Mouse (Mus musculus) retina, adult 2 months (tissue): Measurements from ENCODE around the gene Tesk2.
A peak's percentile ranks its signal among the peaks of the same experiment; 100 is the strongest.
"Not testable (repeated sequence)": the region's sequence is repeated elsewhere in the genome, so short reads cannot be mapped to it uniquely, and the experiment has no call there.

ENCODE experiments used
- DNase-seq: peaks from one replicate; pipeline ENCODE4 v3.0.0-alpha.2; 2012; ENCODE audit warnings: low read depth, low spot score

The Tesk2 gene

DNA sequence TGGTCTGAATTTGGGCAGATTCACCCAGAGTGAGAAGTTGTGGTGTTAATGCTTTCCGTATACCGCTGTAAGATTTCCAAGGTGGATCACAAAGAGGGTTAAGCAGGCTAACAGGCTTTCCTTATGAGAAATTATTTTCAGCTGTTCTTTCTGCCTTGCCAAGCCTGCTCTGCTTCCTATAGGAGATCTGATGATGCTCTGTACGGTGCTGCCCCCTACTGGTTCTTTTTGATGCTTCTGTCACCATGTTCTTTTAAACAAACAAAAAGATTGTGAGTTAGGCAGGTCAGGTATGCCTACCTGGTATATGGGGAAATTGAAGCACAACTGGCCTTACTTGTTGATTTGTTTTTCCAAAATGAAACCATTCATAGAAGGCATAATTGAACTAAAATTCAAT is 68.2 kb downstream of the Tesk2 start:
- DNase-seq, result peak; percentile 68

DNA sequence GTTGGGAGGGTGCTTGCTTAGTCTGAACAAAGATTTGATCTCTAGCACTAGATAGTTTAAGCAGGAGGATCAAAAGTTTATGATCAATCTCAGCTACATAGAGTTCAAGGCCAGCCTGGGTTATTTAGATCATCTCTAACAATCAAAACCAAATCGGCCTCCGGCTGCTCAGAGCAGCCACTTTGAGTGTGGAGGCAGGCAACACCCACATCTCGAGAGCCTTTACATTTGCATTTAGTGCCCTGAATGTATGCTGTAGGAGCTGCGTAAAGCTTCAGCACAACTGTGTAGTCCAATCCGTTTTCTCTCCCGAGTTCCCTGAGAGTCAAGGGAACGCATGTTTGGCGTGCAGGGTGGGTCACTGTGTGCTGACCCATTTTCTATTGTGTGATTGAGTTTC is 71.7 kb downstream of the Tesk2 start:
- DNase-seq, result no peak

DNA sequence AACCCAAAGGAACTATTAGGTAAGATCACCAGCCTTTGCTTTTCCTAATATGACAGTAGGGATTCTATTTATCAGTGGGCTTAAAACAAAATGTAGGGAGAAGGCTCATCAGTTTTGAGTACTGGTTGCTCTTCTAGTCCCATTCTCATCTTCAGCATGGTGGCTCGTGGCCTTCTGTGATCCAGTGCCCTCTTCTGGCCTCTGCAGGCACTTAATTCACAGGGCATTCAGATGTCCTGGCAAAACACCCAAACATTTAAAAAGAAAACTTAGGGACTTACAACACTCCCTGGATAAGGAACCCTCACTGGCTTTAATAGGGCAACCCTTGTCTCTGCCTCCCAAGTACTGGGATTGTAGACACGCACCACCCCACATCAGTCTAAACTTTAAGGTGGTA is 73.5 kb downstream of the Tesk2 start:
- no peak for DNase-seq

DNA sequence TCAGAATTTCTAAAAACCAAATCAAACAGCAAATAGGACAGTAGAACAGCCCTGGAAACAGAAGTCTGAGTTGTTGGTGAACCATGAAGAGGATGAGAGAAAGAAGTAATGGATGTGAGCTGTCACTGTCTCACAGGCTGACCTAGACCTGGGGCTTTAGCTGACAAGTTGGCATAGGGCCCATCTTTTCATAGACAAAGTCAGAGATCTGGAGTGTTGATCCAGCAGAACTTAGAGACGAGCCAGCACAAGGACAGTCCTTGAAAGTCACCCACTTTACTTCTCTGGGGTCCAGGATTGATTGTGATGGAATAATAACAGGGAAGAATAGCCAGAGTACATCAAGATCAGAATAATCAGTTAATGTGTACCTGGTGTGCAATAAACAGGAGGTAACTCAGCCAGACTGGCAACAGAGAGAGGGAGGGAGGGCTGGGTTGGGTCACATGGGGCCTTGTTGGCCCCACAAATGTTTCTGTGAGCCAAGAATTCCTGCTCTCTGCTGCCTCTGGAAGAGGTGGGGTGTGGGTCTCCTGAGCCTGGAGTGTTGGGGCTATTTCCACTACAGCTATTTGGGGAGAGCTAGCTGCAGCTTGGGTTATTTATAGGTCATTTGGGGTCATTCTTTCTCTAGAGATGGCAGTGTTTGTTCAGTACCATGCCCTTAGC is 75.8 kb downstream of the Tesk2 start:
- DNase-seq, result no peak

DNA sequence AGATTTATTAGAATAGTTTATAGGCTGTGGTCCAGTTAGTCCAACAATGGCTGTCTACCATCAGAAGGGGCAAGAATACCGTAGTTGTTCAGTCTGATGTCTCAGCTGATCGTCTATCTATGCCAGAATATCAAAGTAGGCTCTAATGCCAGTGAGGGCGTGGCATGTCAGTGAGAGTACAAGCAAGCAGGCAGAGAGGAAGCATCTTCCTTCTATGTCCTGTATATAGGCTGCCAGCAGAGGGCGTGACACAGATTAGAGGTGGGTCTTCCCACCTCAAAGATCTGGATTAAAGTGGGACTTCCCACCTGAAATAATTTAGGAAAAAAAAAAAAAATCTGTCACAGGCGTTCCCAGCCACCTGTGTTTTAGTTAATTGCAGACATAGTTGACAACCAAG is 79.2 kb downstream of the Tesk2 start:
- no peak for DNase-seq

DNA sequence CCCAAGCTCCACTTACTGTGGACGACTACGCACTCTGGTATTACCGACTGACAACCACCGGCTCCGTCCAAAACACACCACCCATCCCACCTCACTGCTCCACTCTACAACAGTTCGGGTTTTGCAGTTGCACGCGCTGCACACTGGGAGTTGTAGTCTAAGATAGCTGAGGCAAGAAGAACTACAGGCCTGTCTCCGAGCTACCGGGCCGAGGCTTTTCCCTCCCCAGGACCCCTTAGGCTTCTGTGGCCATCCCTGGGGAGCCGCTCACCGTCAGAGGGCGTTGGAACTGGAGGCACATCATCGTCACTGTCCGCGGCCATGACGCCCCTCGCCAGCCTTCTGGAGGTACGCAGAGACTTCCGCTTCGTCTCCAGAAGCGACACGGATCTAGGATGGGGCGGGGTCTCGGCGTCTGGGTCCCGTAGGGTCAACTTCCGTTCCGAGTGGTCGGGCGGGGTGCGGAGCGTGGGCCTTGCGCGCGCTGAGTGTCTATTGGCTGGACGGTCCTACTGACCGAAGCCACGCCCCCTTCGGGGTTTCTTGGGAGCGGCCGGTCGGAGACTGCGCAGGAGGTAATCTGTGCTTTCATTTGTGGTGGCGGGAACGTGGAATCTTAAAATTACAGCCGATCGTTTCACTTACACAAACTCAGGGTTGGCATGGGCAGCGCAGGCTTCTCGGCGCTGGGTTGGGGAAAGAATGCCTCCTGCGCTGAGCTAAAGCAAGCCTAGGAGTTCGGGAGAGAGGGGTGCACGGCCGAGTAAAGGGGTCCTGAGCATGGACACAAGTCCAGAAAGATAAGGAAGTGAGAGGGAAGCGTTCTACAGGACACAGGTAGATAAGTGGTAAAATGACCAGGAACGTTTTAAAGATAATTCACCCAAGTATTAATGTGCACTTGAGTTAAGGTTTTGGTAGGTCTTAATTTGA is 86.7 kb downstream of the Tesk2 start, which contains the start of the genes Toe1 and Mutyh:
Toe1 (minus strand) TSS at position 444 of the 933 bp plus-strand sequence.
Mutyh (plus strand) TSS at position 527 of the 933 bp plus-strand sequence.
- DNase-seq, result peak; percentile 84

DNA sequence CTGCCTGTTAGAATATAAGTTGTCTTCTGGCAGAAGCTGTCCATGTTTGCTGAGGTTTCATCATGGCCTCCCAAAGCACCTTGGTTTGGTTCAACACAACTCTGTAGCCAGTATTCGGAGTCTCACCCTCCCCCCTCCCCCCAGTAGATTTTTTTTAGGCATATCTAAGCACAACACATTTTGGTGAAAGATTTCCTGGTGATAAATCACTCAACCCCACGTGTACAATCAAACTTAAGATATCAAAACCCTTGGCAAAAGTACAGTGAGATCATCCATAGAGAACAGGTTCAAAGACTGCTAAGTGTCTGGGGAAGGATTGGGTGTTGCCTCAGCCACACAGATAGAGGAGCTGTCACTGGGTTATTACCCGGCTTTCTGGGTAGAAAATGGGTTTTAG is 90.3 kb downstream of the Tesk2 start:
- DNase-seq, result no peak

DNA sequence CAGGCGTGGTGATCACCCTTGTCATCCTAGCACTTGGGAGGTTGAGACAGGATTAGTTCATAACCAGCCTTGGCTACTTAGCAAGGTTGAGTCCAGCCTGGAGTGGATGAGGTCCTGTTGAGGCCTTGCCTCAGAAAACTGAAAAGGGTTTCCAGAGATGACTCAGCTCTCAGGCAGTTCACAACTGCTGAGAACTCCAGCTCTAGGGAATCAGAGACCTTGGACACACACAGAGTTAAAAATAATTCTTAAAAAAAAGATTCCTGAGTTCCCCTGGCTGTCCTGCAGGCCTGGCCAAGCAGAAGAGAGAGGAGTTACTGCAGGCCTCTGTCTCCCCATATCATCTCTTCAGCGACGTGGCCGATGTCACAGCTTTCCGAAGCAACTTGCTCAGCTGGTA is 94.5 kb downstream of the Tesk2 start:
- no peak for DNase-seq

DNA sequence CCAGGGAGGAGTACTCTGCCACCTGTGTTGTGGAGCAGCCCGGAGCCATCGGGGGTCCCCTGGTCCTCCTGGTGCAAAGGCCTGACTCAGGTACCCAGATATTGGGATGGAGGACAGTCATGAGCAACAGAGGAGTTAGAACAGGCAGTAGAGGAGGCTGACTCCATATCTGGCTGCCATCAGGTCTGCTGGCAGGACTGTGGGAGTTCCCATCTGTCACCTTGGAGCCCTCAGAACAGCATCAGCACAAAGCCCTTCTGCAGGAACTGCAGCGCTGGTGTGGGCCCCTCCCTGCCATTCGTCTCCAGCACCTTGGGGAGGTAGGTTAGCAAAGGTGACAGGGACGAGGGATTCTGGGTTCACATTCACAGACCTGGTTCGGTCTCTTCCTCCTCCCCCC is 96.7 kb downstream of the Tesk2 start:
- no peak for DNase-seq

DNA sequence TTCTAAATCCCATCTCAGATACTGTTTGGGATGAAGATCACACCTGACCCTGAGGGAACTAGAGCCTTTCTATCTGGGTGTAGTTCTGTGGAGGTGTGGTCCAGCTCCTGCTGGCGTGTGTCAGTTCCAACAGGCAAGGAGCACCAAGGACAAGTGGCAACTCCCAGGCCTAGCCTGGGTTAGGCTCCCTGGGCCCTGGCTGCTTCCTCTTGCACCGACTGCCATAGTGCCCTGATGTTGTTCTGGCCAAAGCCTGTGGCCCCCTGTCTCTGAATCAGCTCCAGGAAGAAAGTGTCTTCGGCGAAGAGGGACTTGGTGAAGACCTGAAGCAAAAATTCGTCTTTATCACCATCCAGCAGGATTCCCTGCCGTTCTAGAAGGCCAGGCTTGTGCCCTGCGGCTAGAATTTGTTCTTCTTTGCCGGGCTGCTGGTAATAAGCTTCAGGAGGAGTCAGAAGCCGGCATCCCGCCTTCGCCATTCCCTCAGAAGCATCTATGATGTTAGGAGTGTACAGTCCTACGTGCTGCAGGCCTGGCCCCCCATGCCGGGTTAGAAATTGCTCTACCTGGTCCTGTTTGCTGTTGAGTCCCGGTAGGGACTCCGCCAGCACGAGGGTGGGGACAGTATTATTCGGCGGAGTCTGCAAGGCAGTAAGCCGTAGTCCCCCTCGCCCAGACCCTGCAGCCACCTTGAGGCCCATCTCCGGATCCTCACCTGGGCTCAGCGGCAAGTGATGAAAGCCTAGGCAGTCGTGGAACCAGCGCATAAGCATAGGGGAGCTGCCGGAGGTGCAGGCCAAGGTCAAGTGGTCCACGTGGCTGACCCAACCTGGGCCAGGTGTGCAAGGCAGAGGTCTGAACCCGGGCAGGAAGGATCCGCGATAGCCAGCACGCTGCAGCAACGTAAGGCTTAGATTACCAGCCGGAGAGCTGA is 99.5 kb downstream of the Tesk2 start:
- no peak for DNase-seq

DNA sequence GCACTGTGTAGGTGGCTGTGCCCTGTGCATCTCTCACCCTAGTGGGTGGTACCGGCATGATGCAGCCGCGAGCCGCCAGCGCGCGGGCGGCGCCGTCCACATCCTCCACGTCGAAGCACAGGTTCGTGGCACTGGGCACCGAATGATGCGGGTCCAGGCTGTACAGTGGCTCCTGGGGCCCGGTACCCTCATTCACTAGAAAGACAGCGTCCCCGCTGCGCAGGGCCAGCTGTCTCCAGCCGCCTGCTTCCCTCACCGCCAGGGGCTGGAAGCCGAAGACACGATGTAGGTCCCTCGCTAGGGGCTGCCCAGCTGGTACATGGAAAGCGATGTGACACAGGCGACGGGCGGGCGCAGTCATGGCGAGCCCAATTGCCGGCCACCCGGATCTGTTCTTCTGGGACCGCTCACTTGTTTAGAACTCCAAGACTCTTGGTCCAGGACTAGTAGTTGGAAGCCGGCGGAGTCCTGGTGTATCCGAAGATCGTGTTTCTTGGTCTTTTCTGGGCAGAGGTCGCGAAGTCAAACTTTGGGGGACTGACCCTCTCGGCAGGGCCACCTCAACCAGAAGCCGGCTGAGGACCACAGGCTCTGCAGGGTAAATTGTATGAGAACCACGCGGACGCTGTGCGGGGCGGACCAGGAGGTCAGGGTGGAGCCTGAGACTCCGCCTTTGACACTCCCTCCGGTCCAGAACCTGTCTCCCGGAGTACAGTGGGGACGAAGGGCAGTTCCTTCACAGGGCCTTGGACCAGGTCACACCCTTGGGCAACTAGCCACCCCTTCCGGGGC is 100.3 kb downstream of the Tesk2 start:
- DNase-seq, result no peak

DNA sequence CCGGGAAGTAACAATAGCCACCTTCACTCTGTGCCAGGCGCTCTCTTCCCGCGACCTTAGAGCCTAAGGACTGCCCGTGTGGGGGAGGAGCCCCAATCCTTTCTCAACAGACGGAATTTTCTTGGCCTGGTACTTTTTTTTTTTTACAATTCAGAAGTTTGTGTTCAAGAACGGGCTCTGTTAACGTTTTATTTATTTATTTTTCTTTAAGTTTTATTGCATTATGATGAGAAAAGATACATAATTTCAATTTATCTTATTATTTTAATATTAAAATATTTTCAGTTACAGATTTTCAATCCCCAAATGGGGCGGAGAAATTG is 100.9 kb downstream of the Tesk2 start, which contains the start of gene Hpdl:
Hpdl (minus strand) TSS at position 14 of the 323 bp plus-strand sequence.
- no peak for DNase-seq

DNA sequence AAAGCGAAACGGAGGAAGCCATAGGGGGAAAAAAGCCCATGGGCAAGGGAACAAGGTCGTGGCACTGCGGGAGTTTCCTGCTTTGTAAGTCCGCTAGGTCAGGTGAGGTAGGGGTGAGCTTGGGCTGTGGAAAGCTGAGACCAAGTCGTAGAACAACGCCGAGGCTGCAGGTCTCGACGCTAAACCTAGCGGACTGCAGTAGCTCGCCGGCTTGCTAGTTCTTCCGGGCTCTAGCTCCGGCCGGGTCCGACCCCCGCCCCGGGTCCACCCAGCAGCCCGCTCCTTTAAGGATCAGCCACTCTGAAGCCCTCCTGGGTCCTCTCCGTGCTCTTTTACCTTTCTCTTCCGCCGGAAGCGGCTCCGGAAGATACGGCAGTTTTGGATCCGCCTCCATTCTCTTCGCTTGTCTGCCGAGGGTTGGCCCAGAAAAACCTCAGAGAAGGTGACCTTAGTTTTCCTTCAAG is 103.8 kb downstream of the Tesk2 start:
- peak; percentile 68 for DNase-seq

DNA sequence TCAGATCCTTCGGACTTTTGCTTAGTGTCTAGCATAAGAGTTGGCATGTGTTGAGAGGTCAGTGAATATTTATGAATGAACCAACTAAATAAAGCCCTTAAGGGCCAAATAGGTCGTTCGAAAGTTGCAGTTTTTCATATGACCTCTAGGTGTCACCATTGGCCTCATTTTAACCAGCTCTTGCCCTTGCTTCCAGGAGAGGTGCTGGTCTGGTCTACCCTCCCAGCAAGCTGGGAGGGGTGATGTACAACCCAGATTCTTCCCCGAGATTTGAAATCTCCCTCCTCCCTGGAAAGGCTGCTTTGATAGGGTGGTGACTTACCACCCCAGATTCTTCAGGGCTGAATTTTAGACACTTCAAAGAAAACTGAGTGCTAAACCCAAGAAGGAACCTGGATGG is 107.1 kb downstream of the Tesk2 start:
- peak; percentile 76 for DNase-seq

DNA sequence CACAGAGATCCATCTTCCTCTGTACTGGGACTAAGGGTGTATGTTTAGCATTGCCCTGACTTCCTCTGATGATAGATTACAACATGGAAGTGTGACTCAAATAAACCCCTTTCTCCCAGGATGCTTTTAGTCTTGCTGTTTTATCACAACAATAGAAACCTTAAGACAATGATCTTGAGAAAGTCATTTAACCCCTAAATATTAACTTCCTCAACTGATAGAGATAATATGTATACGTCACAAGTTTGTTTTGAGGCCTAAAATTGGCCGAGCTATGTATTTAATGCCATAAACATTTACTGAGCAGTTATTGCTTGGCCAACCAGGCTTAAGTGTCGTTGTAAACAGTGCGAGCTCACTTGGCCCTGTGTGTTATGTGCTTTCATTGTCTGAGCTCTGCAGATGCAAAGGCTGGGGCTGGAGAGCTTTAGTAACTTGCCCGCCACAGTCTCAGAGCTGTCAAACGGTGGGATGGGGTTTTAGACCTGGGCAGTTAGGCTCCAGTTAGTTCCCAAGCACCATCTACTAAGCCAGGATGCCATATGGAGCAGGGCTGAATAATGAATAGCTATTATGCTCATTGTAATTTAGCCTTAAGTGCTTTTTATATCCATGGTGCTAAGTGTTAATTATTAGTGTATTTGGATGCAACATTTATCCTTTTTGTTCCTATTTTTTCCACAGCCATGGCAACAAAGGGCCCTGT is 108.8 kb downstream of the Tesk2 start:
- no peak for DNase-seq

DNA sequence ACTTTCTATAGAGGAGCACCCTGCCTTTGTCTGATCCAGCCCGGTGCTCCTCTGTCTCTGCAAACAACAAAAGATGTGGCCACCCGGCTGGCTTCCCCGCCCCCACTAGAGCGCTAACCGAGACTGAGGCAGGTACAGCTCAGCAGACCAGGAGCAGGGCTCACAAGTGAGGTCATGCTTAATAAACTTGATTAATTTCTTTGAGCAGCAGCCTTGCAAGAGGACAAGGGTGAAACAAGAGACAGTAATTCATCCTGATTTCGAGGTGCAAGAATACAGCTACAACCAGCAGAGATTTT is 109.3 kb downstream of the Tesk2 start:
- no peak for DNase-seq

DNA sequence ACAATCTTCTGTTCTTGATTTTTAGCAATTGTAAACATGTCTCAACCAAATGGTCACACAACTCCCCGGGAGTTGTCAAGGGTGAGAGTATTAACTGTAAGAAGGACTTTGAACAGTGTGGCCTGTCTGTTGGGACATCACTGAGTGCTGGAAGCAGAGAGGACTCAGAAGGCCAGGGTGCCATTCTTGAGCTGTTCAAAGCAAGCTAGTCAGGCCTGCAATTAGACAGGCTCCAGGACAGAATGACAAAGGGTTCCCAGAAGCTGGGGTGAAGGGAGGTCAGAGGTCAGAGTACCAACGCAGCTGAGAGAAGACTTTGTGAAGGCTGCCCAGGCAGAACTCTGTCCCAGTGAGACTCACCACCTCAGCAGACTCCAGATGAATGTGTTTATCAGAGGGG is 118.3 kb downstream of the Tesk2 start:
- DNase-seq, result no peak

DNA sequence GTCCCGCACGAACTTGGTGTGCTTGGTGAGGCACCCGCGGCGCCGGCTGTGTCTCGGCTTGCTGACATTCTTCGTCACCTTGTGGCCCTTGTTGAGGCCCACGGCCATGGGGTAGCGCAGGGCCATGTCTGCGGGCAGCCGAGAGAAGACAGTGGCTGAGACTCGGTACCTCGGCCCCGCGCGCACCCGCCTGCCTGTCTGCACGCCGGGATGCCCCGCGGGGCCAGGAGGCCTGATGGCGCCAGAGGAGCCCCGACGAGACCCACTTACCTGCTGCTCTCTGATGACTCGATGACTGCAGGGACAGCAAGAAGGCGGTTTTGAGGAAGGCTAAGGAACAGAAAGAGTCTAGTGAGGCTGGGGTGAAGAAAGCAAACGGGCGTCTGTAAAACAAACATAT is 119.3 kb downstream of the Tesk2 start:
- DNase-seq, result not testable (repeated sequence)

DNA sequence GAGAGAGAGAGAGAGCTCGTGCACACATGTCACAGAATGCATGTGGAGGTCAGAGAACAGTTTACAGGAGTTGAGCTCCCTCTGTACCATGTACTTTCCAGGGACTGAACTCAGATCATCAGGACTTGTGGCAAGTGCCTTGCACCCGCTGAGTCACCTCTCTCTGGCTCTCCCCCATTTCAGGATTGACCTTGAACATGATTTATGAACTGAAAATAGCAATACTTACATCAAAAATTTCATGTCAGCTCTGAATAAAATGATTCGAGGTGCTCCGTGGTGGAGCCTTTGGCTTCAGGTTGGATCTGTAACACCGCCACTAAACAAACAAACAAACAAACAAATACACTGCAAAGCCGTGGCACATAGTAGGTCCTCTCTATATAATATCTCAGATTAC is 120.1 kb downstream of the Tesk2 start:
- DNase-seq, result no peak

DNA sequence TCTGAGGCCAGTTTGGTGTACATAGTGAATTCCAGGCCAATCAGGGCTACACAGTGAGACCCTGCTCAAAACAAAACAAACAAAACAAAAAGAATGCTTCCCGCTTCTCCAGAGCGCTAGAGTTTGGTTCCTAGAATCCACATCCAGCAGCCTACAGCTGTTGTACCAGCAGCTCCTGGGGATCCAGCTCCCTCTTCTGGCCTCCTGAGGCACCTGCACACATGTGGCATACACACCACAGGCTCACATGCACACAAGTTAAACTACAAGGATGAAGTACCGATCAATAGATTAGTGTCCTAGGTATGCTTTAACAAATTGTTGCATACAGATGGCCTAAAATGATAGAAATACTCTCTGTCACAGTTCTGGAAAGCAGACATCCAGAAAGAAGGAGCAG is 123.6 kb downstream of the Tesk2 start:
- DNase-seq, result no peak

DNA sequence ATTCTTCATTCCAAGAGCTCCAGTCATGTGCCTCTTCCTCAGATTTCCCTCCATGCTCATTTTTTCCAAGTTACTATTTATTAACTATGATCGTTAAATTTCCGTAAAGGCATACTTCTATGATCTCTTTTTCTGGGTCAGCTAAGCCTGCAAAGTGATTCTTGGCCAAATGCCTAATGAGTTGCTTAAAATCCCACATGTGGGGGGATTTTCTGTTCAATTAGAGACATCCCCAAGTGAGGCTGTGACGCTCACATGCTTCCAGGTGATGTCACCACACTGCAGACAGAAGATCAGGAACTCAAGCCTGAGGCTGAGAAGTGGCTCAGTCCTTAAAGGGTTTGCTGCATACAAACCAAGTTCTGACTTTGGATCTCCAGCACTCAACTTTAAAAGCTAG is 129.2 kb downstream of the Tesk2 start:
- DNase-seq, result no peak
